Mouse (Mus musculus) hindbrain, postnatal 0 days (tissue): ENCODE results near the gene Nkpd1. TPM values are rescaled to one million over a fixed set of nuclear protein-coding genes. Genes with fewer than 3 reads are reported as not detected.
A peak's percentile ranks its signal among the peaks of the same experiment; 100 is the strongest.

Experiments
- ATAC-seq: fragments of 200-750 bp; cut with Nextera tagmentation; 2 replicates; pipeline ENCODE4 v1.8.0; 2017; ENCODE audit warnings: mild to moderate bottlenecking, moderate TSS enrichment, moderate library complexity
- DNase-seq: peaks from one replicate; pipeline ENCODE4 v3.0.0-alpha.2; 2015; ENCODE audit warnings: low spot score
- H3K27ac ChIP-seq: fragments of 300-500 bp; sonication (generic); 2 replicates; pipeline ENCODE4 v1.5.1; 2014; ENCODE audit warnings: mild to moderate bottlenecking
- H3K27me3 ChIP-seq: fragments of 300-500 bp; sonication (generic); 2 replicates; pipeline ENCODE4 v1.6.1; 2014; ENCODE audit warnings: low read length, mixed read lengths; ENCODE audit not compliant: insufficient read depth
- H3K36me3 ChIP-seq: fragments of 300-500 bp; sonication (generic); 2 replicates; pipeline ENCODE4 v1.6.1; 2014; ENCODE audit warnings: low read length, mixed read lengths; ENCODE audit not compliant: insufficient read depth
- H3K4me1 ChIP-seq: fragments of 300-500 bp; sonication (generic); 2 replicates; pipeline ENCODE4 v1.6.1; 2014; ENCODE audit warnings: antibody characterized with exemption, low read length, mixed read lengths; ENCODE audit not compliant: insufficient read depth
- H3K4me2 ChIP-seq: fragments of 300-500 bp; sonication (generic); 2 replicates; pipeline ENCODE4 v1.6.1; 2014; ENCODE audit warnings: low read depth, mild to moderate bottlenecking, low read length, moderate library complexity, mixed read lengths
- H3K4me3 ChIP-seq: fragments of 300-500 bp; sonication (generic); 2 replicates; pipeline ENCODE4 v1.5.1; 2014; ENCODE audit warnings: low read length
- H3K9ac ChIP-seq: fragments of 300-500 bp; sonication (generic); replicated peaks from 2 replicates; pipeline ENCODE4 v1.6.1; 2014; ENCODE audit warnings: mild to moderate bottlenecking, low read length, moderate library complexity, mixed read lengths
- H3K9me3 ChIP-seq: fragments of 300-500 bp; sonication (generic); 2 replicates; pipeline ENCODE4 v1.6.1; 2016; ENCODE audit warnings: low read length, mixed read lengths
- CTCF ChIP-seq: IDR thresholded peaks from 2 replicates; pipeline ENCODE4 v1.5.1; 2016; ENCODE audit warnings: antibody characterized with exemption, control low read depth, low read depth
- WGBS: fragments of 180-500 bp; shearing (Covaris S2); extraction: QIAGEN DNeasy Blood & Tissue Kit; methylation state at CpG from one replicate; pipeline ENCODE4 v1.1.7; 2014; 5-methylcytosine and 5-hydroxymethylcytosine counted together
- polyA plus RNA-seq: library from polyadenylated mRNA; unstranded; fragments of >200 nt; fragmentation: Nextera tagmentation; extraction: Ambion mirVana; gene quantifications from 2 replicates; pipeline ENCODE4 v1.2.1, GENCODE M21; 2015
- total RNA-seq: library from RNA; depleted of rRNA; stranded (reverse); fragments of >200 nt; gene quantifications from 2 replicates; pipeline ENCODE4 v1.2.3, GENCODE M21; 2014; rRNA removed

Nkpd1 gene
- total and polyA plus RNA-seq, 2 experiments from 2014 or later = 1.3 to 4.4 TPM

DNA sequence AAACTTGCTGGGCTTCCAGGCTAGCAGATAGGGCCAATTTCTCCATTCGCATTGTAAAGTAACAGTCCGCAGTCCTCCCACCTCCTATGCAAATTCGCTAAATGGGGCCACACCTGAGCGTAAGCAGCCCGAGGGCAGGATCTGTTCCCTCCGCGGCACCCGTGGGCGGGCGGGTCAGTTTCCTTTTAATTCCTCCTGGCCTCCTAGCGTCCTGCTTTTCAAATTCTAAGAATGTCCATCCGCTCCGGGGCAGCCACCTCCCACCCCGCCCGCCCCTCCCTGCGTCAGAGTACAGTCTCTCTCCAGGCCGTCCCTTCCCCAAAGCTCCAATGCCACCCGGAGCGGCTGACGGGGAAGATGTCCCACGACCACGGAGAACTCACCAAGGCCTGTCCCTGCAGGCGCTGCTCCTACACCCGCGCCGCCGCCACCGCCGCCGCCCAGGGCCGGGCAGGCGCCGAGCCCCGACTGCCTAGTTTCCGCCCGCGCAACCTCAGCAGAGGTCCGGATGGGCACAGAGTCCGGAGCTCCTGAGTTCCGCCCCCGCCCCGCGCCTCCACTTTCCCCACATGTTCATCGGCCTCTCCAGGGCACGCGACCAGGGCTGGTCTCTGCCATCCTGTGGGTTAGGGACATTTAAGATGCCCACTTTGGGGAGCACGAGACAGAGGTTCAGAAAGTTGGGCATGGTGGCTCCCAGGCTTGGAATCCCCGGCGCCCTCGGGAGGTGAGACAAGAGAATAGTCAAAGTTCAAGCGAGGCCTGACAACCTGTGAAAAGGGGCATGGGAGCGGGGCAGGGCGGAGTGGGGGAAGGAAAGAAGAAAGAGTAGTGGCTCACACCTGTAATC lies 55.5 kb downstream of the Nkpd1 start:
- DNase-seq = peak; percentile 87
- Histone ChIP-seq H3K9me3 (no peaks in the 10 kb centered on the region), H3K4me3 (peak overlapping the region; percentile 78), H3K4me2 (peak overlapping the region; percentile 79), H3K36me3 (peaks cover 10% of the 10 kb centered on the region; the same call in 1 of the 2 replicates), H3K27me3 (peaks cover 18% of the 10 kb centered on the region), H3K9ac (peak overlapping the region; percentile 76), H3K27ac (peak overlapping the region; percentile 77), H3K4me1 (peaks cover 16% of the 10 kb centered on the region)
- peak; percentile 91 for ATAC-seq
- WGBS = under 1% methylated on average over 53 of the region's 53 CpGs
- peak; percentile 11 for TF ChIP-seq CTCF

DNA sequence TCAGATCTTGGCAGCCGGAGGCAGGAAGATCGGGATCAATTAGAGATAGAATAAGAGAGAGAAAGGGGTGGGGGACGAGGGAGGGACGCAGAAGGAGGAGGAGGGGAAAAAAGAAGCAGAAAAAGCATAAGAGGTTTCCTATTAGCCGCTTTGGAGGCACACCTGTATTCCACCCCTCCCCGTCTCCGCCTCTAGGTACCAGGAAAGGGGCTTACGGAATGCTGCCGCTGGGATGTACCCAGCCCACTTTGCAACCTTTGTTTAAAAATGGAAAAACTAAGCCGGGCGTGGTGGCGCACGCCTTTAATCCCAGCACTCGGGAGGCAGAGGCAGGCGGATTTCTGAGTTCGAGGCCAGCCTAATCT lies 56.1 kb downstream of the Nkpd1 start:
- peak overlapping the region; percentile 77 for H3K27ac ChIP-seq
- H3K4me2 ChIP-seq = peak overlapping the region; percentile 79
- H3K36me3 ChIP-seq = peaks cover 10% of the 10 kb centered on the region; the same call in 1 of the 2 replicates
- whole genome bisulfite sequencing = 23% methylated on average over 16 of the region's 16 CpGs
- H3K9me3 ChIP-seq = no peaks in the 10 kb centered on the region
- TF ChIP-seq CTCF = no peak
- DNase-seq (no peak), ATAC-seq (no peak)
- peaks cover 18% of the 10 kb centered on the region for H3K27me3 ChIP-seq
- H3K9ac ChIP-seq = peak overlapping the region; percentile 76
- H3K4me1 ChIP-seq = peaks cover 16% of the 10 kb centered on the region
- H3K4me3 ChIP-seq = peak overlapping the region; percentile 78

Other genes starting within 250 kb of the Nkpd1 start
- gene Vasp, start 246.0 kb upstream of the Nkpd1 start, total RNA-seq = 62.6 and 68.3 TPM in 2 replicates
- gene Vasp, start 246.0 kb upstream of the Nkpd1 start, polyA plus RNA-seq = 35.5 and 37.0 TPM in 2 replicates
- 2.1 and 2.9 TPM in 2 replicates for gene Ppm1n, start 237.8 kb upstream of the Nkpd1 start, total RNA-seq
- 2.0 and 2.5 TPM in 2 replicates for gene Ppm1n, start 237.8 kb upstream of the Nkpd1 start, polyA plus RNA-seq
- gene Rtn2, start 235.2 kb upstream of the Nkpd1 start, total RNA-seq = 151 and 155 TPM in 2 replicates
- gene Rtn2, start 235.2 kb upstream of the Nkpd1 start, polyA plus RNA-seq = 98.4 and 101 TPM in 2 replicates
- 0.31 and 1.0 TPM in 2 replicates for gene Fosb, start 207.8 kb upstream of the Nkpd1 start, total RNA-seq
- gene Fosb, start 207.8 kb upstream of the Nkpd1 start, polyA plus RNA-seq = 0.09 and 0.11 TPM in 2 replicates
- gene Ercc1, start 173.1 kb upstream of the Nkpd1 start, total RNA-seq = 44.1 and 46.1 TPM in 2 replicates
- 69.0 and 74.2 TPM in 2 replicates for gene Ercc1, start 173.1 kb upstream of the Nkpd1 start, polyA plus RNA-seq
- gene Cd3eap, start 158.4 kb upstream of the Nkpd1 start, total RNA-seq = 11.1 and 12.4 TPM in 2 replicates
- gene Cd3eap, start 158.4 kb upstream of the Nkpd1 start, polyA plus RNA-seq = 17.9 and 19.3 TPM in 2 replicates
- gene Ppp1r13l, start 158.1 kb upstream of the Nkpd1 start, total RNA-seq = 0.68 and 1.0 TPM in 2 replicates
- gene Ppp1r13l, start 158.1 kb upstream of the Nkpd1 start, polyA plus RNA-seq = 1.0 and 1.2 TPM in 2 replicates
- gene Ercc2, start 135.8 kb upstream of the Nkpd1 start, total RNA-seq = 57.3 and 65.1 TPM in 2 replicates
- gene Ercc2, start 135.8 kb upstream of the Nkpd1 start, polyA plus RNA-seq = 18.6 and 19.9 TPM in 2 replicates
- 2.3 and 2.9 TPM in 2 replicates for gene Klc3, start 113.7 kb upstream of the Nkpd1 start, total RNA-seq
- gene Klc3, start 113.7 kb upstream of the Nkpd1 start, polyA plus RNA-seq = 1.7 and 2.7 TPM in 2 replicates
- gene Ckm, start 113.1 kb upstream of the Nkpd1 start, total RNA-seq = 3.9 and 27.4 TPM in 2 replicates
- 0.14 and 0.30 TPM in 2 replicates for gene Ckm, start 113.1 kb upstream of the Nkpd1 start, polyA plus RNA-seq
- 60.3 and 60.5 TPM in 2 replicates for gene Mark4, start 59.0 kb upstream of the Nkpd1 start, total RNA-seq
- 16.2 and 18.1 TPM in 2 replicates for gene Mark4, start 59.0 kb upstream of the Nkpd1 start, polyA plus RNA-seq
- gene Exoc3l2, start 54.5 kb upstream of the Nkpd1 start, total RNA-seq = 0.61 and 1.3 TPM in 2 replicates
- 2.0 and 2.3 TPM in 2 replicates for gene Exoc3l2, start 54.5 kb upstream of the Nkpd1 start, polyA plus RNA-seq
- 18.8 and 22.4 TPM in 2 replicates for gene Bloc1s3, start 9.5 kb upstream of the Nkpd1 start, total RNA-seq
- 3.8 and 4.3 TPM in 2 replicates for gene Bloc1s3, start 9.5 kb upstream of the Nkpd1 start, polyA plus RNA-seq
- gene Trappc6a, start 9.4 kb upstream of the Nkpd1 start, total RNA-seq = 26.4 and 46.5 TPM in 2 replicates
- 42.8 and 44.3 TPM in 2 replicates for gene Trappc6a, start 9.4 kb upstream of the Nkpd1 start, polyA plus RNA-seq
- gene Ppp1r37, start 45.2 kb downstream of the Nkpd1 start, total RNA-seq = 125 and 128 TPM in 2 replicates
- gene Ppp1r37, start 45.2 kb downstream of the Nkpd1 start, polyA plus RNA-seq = 27.0 and 27.7 TPM in 2 replicates
- 0.25 TPM in 1 of 2 replicates, not detected in the other for gene Zfp296, start 59.4 kb downstream of the Nkpd1 start, total RNA-seq
- not detected in 2 replicates for gene Zfp296, start 59.4 kb downstream of the Nkpd1 start, polyA plus RNA-seq
- gene Gemin7, start 59.8 kb downstream of the Nkpd1 start, total RNA-seq = 60.0 and 61.7 TPM in 2 replicates
- gene Gemin7, start 59.8 kb downstream of the Nkpd1 start, polyA plus RNA-seq = 153 and 162 TPM in 2 replicates
- gene Clasrp, start 86.6 kb downstream of the Nkpd1 start, total RNA-seq = 67.0 and 90.9 TPM in 2 replicates
- 70.3 and 77.5 TPM in 2 replicates for gene Clasrp, start 86.6 kb downstream of the Nkpd1 start, polyA plus RNA-seq
- gene Relb, start 111.6 kb downstream of the Nkpd1 start, total RNA-seq = 9.2 and 10.2 TPM in 2 replicates
- gene Relb, start 111.6 kb downstream of the Nkpd1 start, polyA plus RNA-seq = 6.5 and 6.9 TPM in 2 replicates
- 178 and 187 TPM in 2 replicates for gene Clptm1, start 147.2 kb downstream of the Nkpd1 start, total RNA-seq
- gene Clptm1, start 147.2 kb downstream of the Nkpd1 start, polyA plus RNA-seq = 135 and 142 TPM in 2 replicates
- not detected in 2 replicates for gene Apoc2, start 160.1 kb downstream of the Nkpd1 start, total RNA-seq
- 0.38 TPM in 1 of 2 replicates, not detected in the other for gene Apoc2, start 160.1 kb downstream of the Nkpd1 start, polyA plus RNA-seq
- not detected in 2 replicates for gene Gm44805, start 163.6 kb downstream of the Nkpd1 start, total RNA-seq
- not detected in 2 replicates for gene Gm44805, start 163.6 kb downstream of the Nkpd1 start, polyA plus RNA-seq
- gene Apoc4, start 163.6 kb downstream of the Nkpd1 start, total RNA-seq = not detected in 2 replicates
- not detected in 2 replicates for gene Apoc4, start 163.6 kb downstream of the Nkpd1 start, polyA plus RNA-seq
- gene Apoc1, start 174.8 kb downstream of the Nkpd1 start, total RNA-seq = 1.5 and 2.3 TPM in 2 replicates
- gene Apoc1, start 174.8 kb downstream of the Nkpd1 start, polyA plus RNA-seq = 13.9 and 14.2 TPM in 2 replicates
- gene Apoe, start 181.3 kb downstream of the Nkpd1 start, total RNA-seq = 2,123 and 2,525 TPM in 2 replicates
- 3,307 and 3,685 TPM in 2 replicates for gene Apoe, start 181.3 kb downstream of the Nkpd1 start, polyA plus RNA-seq
- gene Tomm40, start 197.6 kb downstream of the Nkpd1 start, total RNA-seq = 147 and 151 TPM in 2 replicates
- 172 and 173 TPM in 2 replicates for gene Tomm40, start 197.6 kb downstream of the Nkpd1 start, polyA plus RNA-seq
- gene Nectin2, start 232.6 kb downstream of the Nkpd1 start, total RNA-seq = 68.9 and 76.5 TPM in 2 replicates
- 55.6 and 57.5 TPM in 2 replicates for gene Nectin2, start 232.6 kb downstream of the Nkpd1 start, polyA plus RNA-seq